Mouse (Mus musculus): ENCODE data around the gene Cept1.
"Not testable (repeated sequence)": the region's sequence is repeated elsewhere in the genome, so short reads cannot be mapped to it uniquely, and the experiment has no call there.

Cept1 gene

GRCm38 (mm10) chr3:106547171-106547923 is at the start of gene Cept1, which contains the start of gene Dram2:
Cept1 (minus strand) TSS chr3:106547802.
Dram2 (plus strand) TSS chr3:106547798.
- peak; percentile 96 for DNase-seq (ENCODE audit: low read depth)

GRCm38 (mm10) chr3:106593631-106594030 is 46.0 kb upstream of the Cept1 start:
- DNase-seq (ENCODE audit: low read depth): not testable (repeated sequence)

- no peak for DNase-seq (ENCODE audit: low read depth)
Measured at GRCm38 (mm10) chr3:106579296-106579695, 31.7 kb upstream of the Cept1 start.

- DNase-seq (ENCODE audit: low read depth): no peak
Measured at GRCm38 (mm10) chr3:106573191-106573590, 25.6 kb upstream of the Cept1 start.

GRCm38 (mm10) chr3:106565876-106566275 is 18.3 kb upstream of the Cept1 start:
- no peak for DNase-seq (ENCODE audit: low read depth)

- DNase-seq (ENCODE audit: low read depth): no peak
Measured at GRCm38 (mm10) chr3:106558271-106558670, 10.7 kb upstream of the Cept1 start.

GRCm38 (mm10) chr3:106555743-106556250 is 8.2 kb upstream of the Cept1 start:
- no peak for DNase-seq (ENCODE audit: low read depth)

- DNase-seq (ENCODE audit: low read depth): no peak
Measured at GRCm38 (mm10) chr3:106553411-106553810, 5.8 kb upstream of the Cept1 start.

GRCm38 (mm10) chr3:106548971-106549370 is 1.4 kb upstream of the Cept1 start:
- no peak for DNase-seq (ENCODE audit: low read depth)

- no peak for DNase-seq (ENCODE audit: low read depth)
Measured at GRCm38 (mm10) chr3:106547924-106548539, 430 bp upstream of the Cept1 start.

GRCm38 (mm10) chr3:106544721-106545316 is 2.8 kb downstream of the Cept1 start:
- DNase-seq (ENCODE audit: low read depth): peak; percentile 48

GRCm38 (mm10) chr3:106533277-106533676 is 14.3 kb downstream of the Cept1 start:
- DNase-seq (ENCODE audit: low read depth): no peak

GRCm38 (mm10) chr3:106528032-106528431 is 19.6 kb downstream of the Cept1 start:
- DNase-seq (ENCODE audit: low read depth): no peak

GRCm38 (mm10) chr3:106526411-106526810 is 21.2 kb downstream of the Cept1 start:
- DNase-seq (ENCODE audit: low read depth): no peak

GRCm38 (mm10) chr3:106522730-106523129 is 24.9 kb downstream of the Cept1 start:
- peak; percentile 24 for DNase-seq (ENCODE audit: low read depth)

- DNase-seq (ENCODE audit: low read depth): no peak
Measured at GRCm38 (mm10) chr3:106515016-106515415, 32.6 kb downstream of the Cept1 start.

GRCm38 (mm10) chr3:106510669-106511068 is 36.9 kb downstream of the Cept1 start:
- DNase-seq (ENCODE audit: low read depth): no peak

- no peak for DNase-seq (ENCODE audit: low read depth)
Measured at GRCm38 (mm10) chr3:106502892-106503291, 44.7 kb downstream of the Cept1 start.

- no peak for DNase-seq (ENCODE audit: low read depth)
Measured at GRCm38 (mm10) chr3:106500510-106500909, 47.1 kb downstream of the Cept1 start.

- DNase-seq (ENCODE audit: low read depth): peak; percentile 37
Measured at GRCm38 (mm10) chr3:106496996-106497395, 50.6 kb downstream of the Cept1 start.

- DNase-seq (ENCODE audit: low read depth): peak; percentile 16
Measured at GRCm38 (mm10) chr3:106496045-106496721, 51.4 kb downstream of the Cept1 start.

- peak; percentile 12 for DNase-seq (ENCODE audit: low read depth)
Measured at GRCm38 (mm10) chr3:106495346-106496044, 52.1 kb downstream of the Cept1 start.

Data from induced T-regulatory cell, adult 2 months (primary cell).